Mouse (Mus musculus) Muller cell, postnatal 12 days (primary cell): Measurements from ENCODE around the gene Dkkl1.
A peak's percentile ranks its signal among the peaks of the same experiment; 100 is the strongest.
"Not testable (repeated sequence)": the region's sequence is repeated elsewhere in the genome, so short reads cannot be mapped to it uniquely, and the experiment has no call there.

Experiments
- DNase-seq: peaks from one replicate; pipeline ENCODE4 v3.0.0-alpha.2; 2015; ENCODE audit errors: inconsistent ontology term

The Dkkl1 gene

DNA sequence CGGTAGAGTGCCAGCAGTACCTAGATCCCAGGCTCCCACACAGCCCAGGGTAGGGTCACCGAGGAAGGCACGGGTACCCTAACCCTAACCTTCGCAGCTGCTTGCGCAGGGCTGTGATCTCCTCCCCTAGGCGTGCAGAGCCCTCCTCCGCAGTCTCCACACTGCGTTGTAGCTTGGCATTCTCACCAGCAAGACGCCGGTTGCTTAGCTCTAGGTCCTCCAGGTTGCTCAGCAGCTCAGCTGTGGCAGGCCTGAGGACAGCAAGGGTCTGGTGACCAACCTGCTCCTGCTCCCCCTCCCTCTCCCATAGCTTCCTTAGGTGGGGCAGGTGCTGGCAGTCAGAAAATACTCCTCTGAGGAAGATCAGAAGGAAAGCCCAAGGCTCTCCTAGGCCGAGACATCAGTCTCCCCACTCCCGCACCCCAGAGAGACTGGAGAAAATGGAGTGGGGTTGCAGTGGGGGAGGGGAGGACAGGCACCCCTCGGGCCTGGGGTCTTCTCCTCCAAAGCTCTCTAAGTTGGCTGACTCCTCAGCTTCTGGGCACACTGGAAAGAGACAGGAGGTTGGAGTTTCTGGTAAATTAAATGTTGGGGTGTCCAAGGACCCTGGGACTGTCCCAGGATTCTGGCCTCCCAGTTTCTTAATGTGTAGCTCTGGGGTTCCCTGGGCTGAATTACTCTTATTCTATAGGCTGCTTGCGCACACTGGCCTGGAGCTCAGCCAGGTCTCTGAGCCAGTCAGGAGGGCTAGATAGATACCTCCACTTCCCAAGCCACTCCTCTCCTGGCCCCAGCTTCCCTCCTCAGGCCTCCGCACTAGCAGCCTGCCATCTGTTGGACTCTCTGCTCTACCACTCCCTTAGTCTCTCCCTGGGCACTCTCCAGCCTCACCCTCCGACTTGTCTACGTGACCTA is 17.8 kb downstream of the Dkkl1 start:
- DNase-seq: no peak

DNA sequence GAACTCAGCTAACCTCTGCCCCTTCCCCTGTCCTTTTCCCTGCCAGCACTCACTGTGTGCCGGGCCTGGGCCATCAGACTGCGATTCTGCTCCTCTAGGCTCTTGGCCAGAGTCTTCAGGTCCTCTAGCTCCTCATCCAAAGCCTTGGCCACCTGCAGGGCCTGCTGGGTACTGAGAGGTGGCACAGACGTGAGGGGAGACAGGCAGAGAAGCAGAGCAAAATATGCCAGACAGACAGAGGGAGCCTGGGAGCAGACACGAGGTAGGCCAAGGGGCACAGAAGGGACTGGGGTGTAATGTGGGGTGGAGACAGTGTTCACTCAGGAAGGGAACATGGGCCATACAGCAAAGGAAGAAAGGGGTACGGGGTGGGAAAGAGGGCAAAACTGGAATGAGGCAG is 18.5 kb downstream of the Dkkl1 start:
- no peak for DNase-seq

DNA sequence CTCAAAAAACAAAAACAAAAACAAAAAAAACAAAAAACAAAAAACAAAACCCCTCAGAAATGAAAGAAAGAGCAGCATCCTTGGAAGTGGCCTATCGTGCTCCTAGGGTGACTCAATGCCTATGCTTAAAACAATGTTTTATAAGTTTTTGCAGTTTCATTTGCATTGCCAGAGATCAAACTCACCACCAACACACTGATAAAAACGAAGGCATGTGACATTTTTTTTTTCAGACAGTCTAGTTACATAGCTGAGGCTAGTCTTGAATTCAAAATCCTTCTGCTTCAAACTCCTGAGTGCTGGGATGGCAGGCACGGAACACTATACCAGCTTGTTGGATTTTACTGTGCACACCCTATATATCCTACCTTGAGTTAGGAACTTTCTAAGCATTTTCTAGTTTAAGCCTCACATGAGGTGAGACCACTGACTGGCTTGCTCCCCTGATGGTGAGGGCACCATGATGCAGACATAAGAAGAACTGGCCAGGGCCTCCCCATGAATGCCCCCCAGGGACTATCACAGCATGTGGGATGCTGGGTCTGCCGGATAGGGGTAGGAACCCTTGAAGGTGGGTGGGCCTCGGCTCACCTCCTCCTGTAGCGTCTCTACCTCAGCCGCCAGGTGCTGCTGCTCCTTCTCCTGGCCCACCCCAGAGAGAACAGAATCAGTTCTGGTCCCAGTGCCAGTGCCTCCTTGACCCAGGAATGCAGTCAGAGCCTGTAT is 19.2 kb downstream of the Dkkl1 start:
- no peak for DNase-seq

DNA sequence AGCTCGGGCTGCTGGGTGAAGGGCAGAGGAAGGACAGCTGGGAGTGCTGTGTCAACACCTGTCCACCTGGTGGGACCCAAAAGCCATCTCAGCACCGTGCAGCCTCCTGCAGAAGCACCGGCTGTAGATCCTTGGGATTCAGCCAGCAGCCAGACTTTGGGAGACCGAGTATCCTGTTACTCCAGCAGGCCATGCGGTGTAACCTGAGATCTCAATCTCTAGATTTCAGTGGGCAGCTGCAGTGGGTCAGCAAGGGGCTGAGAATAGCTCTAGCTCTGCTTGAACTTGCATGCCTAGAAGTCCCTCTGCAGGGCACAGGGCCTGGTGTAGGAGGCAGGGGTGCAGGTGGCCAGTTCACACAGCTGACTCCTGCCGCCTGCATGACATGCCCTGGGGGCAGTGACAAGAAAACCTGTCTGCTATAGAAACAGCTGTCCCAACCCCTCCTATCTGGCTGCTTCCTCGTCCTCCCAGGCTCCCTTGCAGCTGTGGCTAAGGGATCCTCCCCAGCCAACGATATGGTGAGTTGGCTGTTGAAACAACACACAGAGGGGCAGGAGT is 20.1 kb downstream of the Dkkl1 start:
- DNase-seq: no peak

DNA sequence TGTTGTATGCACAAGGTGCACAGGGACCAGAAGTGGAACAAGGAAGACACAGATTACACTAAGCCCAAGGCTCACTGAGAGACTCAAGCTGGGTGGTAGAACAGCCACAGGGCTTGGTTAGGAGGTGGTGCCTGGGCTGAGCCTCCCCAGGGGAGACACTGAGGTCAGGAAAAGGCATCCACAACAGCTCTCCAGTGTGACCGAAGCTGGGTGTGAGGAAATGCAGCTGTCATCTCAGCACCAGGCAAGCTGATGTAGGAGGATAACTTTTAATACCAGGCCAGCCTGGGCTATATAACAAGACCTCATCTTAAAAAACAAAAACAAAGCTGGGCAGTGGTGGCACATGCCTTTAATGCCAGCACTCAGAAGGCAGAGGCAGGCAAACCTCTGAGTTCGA is 20.8 kb downstream of the Dkkl1 start:
- DNase-seq: no peak

DNA sequence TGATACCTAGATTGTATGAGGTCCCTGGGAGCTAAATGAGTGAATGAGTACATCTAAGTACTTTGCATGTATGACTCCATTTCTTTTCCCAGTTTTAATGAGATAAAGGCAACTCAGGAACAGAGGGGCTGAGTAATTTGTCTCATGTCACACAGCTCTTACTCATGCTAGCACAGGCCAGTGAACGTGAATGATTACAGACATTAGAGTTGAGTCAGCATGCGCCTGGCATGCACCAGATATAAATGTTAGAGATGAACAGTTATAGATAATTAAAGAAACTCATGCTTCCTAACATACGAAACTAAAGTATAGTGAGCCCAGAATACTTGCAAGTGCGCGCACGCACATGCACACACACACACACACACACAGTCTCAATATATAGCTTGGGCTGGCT is 21.8 kb downstream of the Dkkl1 start:
- no peak for DNase-seq

DNA sequence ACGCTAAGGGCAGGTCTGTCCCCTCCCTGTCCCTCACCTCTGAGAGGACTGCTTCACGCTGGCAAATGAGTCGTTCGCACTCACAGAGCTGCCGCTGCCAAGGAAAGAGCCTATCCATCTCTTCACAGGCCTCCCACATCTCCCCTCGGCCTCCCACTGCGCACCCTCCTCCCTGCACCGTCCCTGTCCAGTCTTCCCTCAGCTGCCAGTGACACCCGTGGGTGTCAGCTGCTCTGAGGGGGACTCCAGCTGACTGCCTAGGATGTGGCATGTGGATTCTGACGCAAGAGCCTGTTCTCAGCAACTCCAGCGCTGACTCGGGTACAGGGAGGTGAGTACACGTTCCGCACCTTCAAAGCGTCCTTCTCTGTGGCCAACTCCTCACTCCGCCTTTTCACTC is 22.3 kb downstream of the Dkkl1 start:
- DNase-seq: no peak

DNA sequence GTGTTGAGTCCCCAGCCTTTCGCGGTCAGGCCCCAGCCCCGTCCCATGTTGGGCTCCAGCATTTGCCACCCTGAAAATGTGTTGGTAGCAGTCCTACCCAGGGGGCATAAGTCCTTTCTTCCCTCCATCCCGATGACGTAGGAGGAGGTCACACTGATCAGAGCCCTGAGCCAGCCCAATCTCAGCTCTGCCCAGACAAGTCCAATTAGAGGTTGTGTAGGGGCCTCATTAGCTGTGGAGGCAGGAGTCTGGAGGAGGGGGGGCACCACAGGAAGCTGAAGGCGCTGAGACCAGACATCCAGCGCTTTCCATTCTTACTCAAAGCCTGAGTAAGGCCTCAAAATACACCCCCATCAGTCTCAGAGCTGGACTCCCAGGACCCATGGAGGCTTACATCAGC is 26.0 kb downstream of the Dkkl1 start:
- DNase-seq: peak; percentile 48

DNA sequence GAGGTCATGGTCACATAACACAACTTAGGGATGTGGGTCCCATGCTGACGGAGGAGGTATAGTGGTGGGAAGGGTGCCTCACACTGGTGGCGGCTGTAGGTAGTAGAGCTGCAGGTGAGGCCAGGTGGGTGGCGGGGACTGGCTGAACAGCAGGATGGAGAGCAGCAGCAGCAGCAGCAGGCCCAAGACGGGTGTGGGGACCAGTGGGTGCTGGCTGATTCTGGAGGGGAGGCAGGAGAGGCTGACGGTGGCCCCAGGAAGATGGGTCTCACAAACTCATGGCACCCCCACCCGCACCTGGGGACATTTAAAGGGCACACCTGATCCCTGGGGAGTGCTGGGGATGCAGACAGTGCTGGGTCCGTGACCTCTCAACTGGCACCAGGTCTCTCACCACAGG is 28.3 kb downstream of the Dkkl1 start:
- DNase-seq: no peak

DNA sequence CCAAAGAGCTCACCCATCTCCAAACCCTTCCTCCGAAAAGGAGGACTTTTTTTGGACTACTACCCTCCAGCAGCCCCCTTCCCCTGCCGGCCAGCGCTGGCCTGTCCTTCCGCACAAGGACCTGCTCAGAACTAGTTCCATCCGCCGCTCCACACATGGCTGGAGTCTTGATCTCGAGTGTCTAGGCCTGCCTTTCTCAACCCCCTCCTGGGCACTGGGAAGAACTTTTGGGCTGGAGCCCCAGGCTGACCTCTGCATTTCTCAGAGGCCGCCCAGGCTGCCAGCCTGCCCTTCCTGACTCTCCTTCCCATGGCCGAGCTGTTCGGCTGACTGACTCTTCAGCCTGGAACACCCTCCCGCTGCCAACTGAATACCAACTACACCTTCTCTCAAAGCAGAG is 29.3 kb downstream of the Dkkl1 start:
- peak; percentile 35 for DNase-seq

DNA sequence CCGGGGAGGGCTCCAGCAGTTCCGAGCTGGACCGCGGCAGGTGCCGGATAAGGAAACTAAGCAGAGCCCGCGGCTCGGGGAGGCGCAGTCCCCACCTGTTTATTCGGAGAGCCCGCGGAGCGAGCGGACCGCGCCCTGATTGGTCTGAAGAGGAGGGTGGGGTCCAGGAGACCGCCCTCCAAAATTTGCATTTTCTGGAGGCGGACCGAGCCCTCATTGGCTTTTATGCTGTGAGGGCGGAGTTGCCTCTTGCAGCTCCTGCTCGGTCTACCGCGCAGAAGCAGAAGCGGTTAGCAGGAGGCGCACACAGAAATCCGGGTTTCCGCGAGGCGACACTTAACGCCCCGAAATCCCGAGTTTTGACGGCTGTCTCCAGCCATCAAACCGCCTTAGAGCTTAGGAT is 29.7 kb downstream of the Dkkl1 start:
- peak; percentile 89 for DNase-seq

DNA sequence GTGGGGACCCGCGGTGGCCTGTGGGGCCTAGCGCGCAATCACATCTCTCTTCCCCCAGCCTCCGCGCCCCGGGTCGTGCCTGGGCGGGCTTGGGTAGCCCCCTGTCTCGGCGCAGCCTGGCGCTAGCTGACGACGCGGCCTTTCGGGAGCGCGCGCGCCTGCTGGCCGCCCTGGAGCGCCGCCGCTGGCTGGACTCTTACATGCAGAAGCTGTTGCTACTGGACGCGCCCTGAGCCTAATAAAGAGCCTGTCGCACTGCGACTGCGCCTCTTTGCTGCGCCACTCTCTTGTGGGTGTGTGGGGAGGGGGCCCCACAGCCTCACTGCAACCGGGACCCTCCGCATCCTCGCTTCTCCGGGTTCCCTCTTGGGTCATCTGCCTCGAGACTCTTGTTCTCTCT is 30.4 kb downstream of the Dkkl1 start:
- DNase-seq: no peak

DNA sequence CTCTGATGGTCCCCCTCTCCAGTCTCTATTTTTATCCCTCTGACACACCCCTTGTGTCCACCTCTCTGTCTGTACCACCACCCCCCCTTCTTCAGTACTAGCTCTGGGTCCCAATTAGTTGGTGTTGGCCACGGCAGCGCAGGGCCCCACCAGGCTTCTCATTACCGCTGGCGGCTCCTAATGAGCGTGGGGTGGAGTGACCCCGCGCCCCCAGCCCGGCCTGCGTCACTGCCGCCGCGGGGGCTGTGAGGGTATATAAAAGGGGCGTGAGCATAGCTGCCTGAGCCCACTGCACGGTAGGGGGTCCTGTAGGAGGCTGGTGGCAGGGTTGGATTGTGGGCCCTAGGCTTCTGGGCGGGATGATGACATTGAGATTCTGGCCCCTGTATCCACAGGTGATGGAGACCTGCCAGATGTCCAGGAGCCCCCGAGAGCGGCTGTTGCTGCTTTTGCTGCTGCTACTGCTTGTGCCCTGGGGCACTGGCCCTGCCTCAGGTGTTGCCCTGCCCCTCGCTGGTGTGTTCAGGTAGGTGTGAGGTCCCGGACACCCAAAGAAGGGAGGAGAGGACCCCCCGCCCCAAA is 31.0 kb downstream of the Dkkl1 start, which contains the start of gene Pth2:
Gene Pth2, plus strand, starts transcription at position 100 of the 582 bp plus-strand sequence.
- no peak for DNase-seq

DNA sequence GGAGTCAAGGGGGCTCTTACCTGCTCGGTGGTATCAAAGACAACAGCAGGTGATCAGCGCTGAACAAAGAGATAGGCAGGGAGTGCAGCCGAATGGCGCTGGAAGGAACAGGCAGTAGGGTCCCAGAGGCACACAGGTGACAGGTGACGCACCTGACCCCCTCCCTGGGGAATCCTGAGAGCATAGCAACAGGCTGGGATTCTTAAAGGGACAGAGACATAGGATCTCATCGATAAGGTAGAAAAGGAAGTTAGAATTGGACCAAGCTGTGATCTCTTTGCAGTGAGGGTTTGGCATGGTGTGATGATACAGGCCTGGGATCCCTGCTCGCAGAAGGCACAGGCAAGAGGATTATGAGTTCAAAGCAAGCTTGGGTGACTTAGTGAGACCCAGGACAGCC is 32.5 kb downstream of the Dkkl1 start, which contains the start of gene Gfy:
Gene Gfy, minus strand, starts transcription at position 101 of the 400 bp plus-strand sequence.
- DNase-seq: no peak

DNA sequence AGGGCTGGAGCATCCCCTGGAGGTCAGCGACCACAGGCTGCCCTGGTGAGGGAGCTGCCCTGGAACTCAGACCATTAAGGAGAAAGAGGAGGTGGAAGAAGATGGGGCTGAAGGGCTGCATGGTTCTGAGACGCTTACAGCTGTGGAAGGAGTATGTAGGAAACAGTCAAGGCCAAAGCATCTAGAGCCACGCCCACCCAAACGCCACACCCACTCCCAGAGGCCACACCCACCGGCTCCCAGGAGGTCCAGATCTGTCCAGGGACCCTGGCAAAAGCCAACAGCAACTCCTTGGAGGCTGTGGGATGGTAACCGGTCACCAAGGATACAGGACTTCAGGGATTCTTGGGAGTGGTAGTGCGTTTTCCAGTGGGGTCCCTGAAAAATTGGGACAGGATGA is 33.4 kb downstream of the Dkkl1 start:
- no peak for DNase-seq

DNA sequence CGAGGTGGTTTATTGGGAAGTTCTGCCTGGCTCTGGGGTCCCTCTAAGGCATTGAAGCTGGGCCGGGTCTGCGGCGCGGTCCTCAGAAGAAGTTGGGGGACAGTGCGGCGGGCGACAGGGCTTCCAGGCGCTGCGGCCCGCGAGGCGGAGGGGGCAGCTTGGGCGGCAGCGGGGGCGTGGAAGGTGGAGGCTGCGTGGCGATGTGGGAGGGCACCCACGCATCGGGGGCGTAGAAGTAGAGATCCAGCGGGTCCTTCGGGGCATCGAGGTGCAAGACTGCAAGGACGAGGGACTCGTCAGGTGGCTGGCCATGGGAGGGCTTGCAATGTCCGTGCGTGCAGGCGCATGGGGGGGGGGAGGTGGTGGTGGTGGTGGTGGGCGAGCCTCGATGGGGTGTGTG is 35.6 kb downstream of the Dkkl1 start:
- no peak for DNase-seq

DNA sequence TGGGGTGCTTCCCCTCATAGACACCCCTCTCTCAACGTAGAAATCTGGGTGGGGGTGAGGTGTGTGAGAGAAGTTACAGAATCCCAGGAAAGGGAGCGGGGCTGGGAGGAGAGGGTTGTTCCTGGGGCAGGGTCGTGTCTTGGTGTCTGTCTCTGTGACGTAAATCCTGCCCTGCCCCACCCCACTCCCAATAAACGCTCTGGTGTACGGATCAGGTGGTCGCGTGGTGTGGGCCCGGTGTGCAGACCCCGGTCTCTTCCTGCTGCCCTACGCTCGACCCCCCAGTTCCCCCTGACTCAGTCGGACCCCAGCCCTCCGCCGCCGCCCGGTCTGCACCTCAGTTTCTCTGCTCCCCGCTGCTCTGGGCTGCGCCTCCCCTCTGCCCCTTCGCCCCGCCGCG is 36.0 kb downstream of the Dkkl1 start:
- no peak for DNase-seq

DNA sequence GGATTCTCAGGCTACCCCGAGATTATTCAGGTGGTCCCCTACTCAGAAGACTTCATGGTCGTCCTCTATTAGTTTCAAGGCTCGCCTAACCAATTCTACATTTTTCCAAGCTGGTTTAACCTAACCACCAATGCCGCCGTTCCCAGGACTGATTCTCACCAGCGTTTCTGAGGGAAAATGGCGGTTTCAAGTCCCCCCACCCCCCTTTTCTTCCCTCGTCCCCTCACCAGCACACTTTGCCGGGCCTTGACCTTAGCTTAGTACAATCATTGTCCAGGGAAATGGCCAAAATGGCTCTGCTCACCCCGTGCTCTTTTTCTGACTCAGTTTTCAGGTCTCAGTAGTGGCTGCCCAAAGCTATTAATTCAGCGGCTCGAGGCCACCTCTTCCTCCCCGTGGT is 36.5 kb downstream of the Dkkl1 start:
- DNase-seq: no peak

DNA sequence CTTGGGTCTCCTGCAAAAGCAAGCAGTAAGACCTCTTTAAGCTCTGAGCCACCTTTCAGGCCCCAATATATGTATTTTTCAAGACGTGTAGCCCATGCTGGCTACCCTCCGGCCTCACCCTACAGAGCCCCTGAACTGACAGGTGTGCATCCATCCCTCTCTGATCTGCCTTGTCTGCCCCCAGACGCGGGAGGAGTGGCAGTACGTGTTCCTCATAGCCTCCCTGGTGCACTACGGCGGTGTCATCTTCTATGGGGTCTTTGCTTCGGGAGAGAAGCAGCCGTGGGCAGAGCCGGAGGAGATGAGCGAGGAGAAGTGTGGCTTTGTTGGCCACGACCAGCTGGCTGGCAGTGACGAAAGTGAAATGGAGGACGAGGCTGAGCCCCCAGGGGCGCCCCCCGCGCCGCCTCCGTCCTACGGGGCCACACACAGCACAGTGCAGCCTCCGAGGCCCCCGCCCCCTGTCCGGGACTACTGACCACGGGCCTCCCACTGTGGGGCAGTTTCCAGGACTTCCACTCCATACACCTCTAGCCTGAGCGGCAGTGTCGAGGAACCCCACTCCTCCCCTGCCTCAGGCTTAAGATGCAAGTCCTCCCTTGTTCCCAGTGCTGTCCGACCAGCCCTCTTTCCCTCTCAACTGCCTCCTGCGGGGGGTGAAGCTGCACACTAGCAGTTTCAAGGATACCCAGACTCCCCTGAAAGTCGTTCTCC is 37.2 kb downstream of the Dkkl1 start:
- no peak for DNase-seq

DNA sequence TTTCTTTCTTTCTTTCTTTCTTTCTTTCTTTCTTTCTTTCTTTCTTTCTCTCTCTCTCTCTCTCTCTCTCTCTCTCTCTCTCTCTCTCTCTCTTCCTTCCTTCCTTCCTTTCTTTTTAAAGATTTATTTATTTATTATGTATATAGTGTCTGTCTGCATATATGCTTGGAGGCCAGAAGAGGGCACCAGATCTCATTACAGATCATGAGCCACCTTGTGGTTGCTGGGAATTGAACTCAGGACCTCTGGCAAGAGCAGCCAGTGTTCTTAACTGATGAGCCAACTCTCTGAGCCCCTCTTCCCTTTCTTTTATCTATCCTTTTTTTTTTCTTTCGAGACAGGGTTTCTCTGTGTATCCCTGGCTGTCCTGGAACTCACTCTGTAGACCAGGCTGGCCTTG is 38.2 kb downstream of the Dkkl1 start:
- not testable (repeated sequence) for DNase-seq

DNA sequence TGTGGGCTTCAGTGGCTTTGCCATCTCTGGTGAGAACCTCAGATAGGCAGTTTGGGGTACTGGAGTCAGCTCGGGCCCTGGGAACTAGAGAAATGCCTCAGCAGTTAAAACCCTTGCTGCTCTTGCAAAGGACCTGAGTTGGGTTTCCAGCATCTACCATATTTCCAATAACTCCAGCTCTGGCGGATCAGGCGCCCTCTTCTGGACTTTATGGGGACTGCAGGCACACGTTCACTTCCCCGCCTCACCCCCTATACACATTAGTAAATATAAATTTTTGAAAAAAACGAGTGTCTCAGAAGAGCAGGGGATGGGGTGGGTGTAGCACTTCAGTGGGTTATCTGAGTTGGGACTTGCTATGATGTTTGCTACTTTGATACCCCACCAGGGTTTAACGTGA is 39.0 kb downstream of the Dkkl1 start:
- no peak for DNase-seq

DNA sequence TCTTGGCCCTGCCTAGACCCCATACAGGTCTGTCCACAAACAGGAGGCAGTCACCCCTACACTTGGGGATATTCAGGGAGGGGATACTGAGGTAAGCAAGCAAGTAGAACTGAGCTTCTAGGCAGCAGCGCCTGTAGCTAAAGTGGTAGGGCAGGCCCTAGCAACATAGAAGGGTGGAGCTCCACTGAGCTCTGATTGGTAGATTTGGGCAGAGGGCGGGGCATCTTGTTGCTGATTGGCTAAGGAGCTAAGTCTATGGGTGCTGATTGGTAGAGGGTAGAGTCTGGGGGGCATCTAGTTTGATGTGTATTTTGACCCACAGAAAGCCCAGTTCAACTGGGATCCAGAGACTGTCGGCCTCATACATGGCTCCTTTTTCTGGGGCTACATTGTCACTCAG is 42.5 kb downstream of the Dkkl1 start:
- DNase-seq: no peak
